Mouse (Mus musculus) Patski (cell line): Measurements from ENCODE around the gene Fry. TPM values are rescaled to one million over a fixed set of nuclear protein-coding genes. Genes with fewer than 3 reads are reported as not detected.
A peak's percentile ranks its signal among the peaks of the same experiment; 100 is the strongest.

Source experiments
- ATAC-seq: fragments of 100-300 bp; one replicate; pipeline ENCODE4 v1.8.0; 2021
- CTCF ChIA-PET: fragments of 350-600 bp; sonication (Branson Sonifier 250); formaldehyde crosslinking; loops from one replicate; lab custom pipeline; 2022; ENCODE audit warnings: inconsistent platforms; lab: Charles Lee
- POLR2A ChIA-PET: fragments of 350-600 bp; sonication (Branson Sonifier 250); formaldehyde crosslinking; loops from one replicate; lab custom pipeline; 2022; ENCODE audit warnings: antibody characterized with exemption, inconsistent platforms; lab: Charles Lee
- DNase-seq: peaks from one replicate; pipeline ENCODE4 v3.0.0-alpha.2; 2011; ENCODE audit warnings: low read depth, low spot score
- H3K27me3 ChIP-seq: fragments of 371-371 bp; one replicate; pipeline ENCODE4 v1.5.1; 2021
- CTCF ChIP-seq: fragments of 100-300 bp; IDR thresholded peaks from one replicate; pipeline ENCODE4 v1.5.1; 2021
- in situ Hi-C: fragments of 300-500 bp; cut with MboI; formaldehyde crosslinking; loops from 3 replicates; pipeline ENCODE4 v1.11.1; 2018; ENCODE audit warnings: low pct_unique_long_range_greater_than_20kb, mixed read lengths
- polyA plus RNA-seq: library from polyadenylated mRNA; unstranded; gene quantifications from one replicate; pipeline ENCODE4 v1.2.3, GENCODE M21; 2021

Gene Fry
- polyA plus RNA-seq, 1 experiment from 2014 or later, result 0.05 TPM

- no peaks in the 10 kb centered on the region for H3K27me3 ChIP-seq
- DNase-seq, result no peak
- CTCF ChIA-PET, result no interaction called here
- POLR2A ChIA-PET, result no interaction called here
- TF ChIP-seq CTCF, result no peak
- in situ Hi-C loops, result loop anchor here (25.0 kb wide), 1 partner anchor 509 kb away; the partner anchor contains the start of genes N4bp2l2 and Pds5b
- no peak for ATAC-seq
Observed at GRCm38 (mm10) chr5:150152880-150153281, 34.4 kb downstream of the Fry start.

GRCm38 (mm10) chr5:150155388-150155787 lies 36.9 kb downstream of the Fry start:
- no peak for TF ChIP-seq CTCF

GRCm38 (mm10) chr5:150156063-150156786 lies 37.8 kb downstream of the Fry start:
- DNase-seq (no peak), ATAC-seq (no peak)
- in situ Hi-C loops, result loop anchor here (25.0 kb wide), 1 partner anchor 506 kb away; the partner anchor contains the start of genes N4bp2l2 and Pds5b
- no peak for TF ChIP-seq CTCF
- CTCF ChIA-PET, result no interaction called here
- no peaks in the 10 kb centered on the region for H3K27me3 ChIP-seq
- POLR2A ChIA-PET, result no interaction called here

More at GRCm38 (mm10) chr5:150155388-150155787, 36.9 kb downstream of the Fry start:
- DNase-seq (no peak), ATAC-seq (no peak)
- H3K27me3 ChIP-seq, result no peaks in the 10 kb centered on the region
- ChIA-PET POLR2A (no interaction called here), CTCF (interaction anchor here (1.0 kb wide), 1 partner anchor 13 kb away, joined by 3 read pairs; no protein-coding TSS in a partner anchor)
- in situ Hi-C loops, result loop anchor here (25.0 kb wide), 1 partner anchor 507 kb away; the partner anchor contains the start of genes N4bp2l2 and Pds5b

- ChIA-PET POLR2A (no interaction called here), CTCF (no interaction called here)
- DNase-seq, result no peak
- no peak for ATAC-seq
- in situ Hi-C loops, result loop anchor here (25.0 kb wide), 1 partner anchor 505 kb away; the partner anchor contains the start of genes N4bp2l2 and Pds5b
- TF ChIP-seq CTCF, result no peak
- no peaks in the 10 kb centered on the region for H3K27me3 ChIP-seq
Observed at GRCm38 (mm10) chr5:150157682-150158081, 39.2 kb downstream of the Fry start.

GRCm38 (mm10) chr5:150159151-150159550 lies 40.7 kb downstream of the Fry start:
- ATAC-seq (no peak), DNase-seq (no peak)
- H3K27me3 ChIP-seq, result no peaks in the 10 kb centered on the region
- CTCF ChIA-PET, result interaction anchor here (0.8 kb wide), 1 partner anchor 9 kb away, joined by 3 read pairs; no protein-coding TSS in a partner anchor
- TF ChIP-seq CTCF, result no peak
- in situ Hi-C loops, result loop anchor here (25.0 kb wide), 1 partner anchor 503 kb away; the partner anchor contains the start of genes N4bp2l2 and Pds5b
- POLR2A ChIA-PET, result interaction anchor here (0.5 kb wide), 1 partner anchor 84 kb away, joined by 3 read pairs; no protein-coding TSS in a partner anchor

GRCm38 (mm10) chr5:150161193-150161592 lies 42.7 kb downstream of the Fry start:
- CTCF ChIA-PET, result no interaction called here
- in situ Hi-C loops, result loop anchor here (25.0 kb wide), 1 partner anchor 501 kb away; the partner anchor contains the start of genes N4bp2l2 and Pds5b
- H3K27me3 ChIP-seq, result no peaks in the 10 kb centered on the region
- ATAC-seq (no peak), DNase-seq (no peak)
- POLR2A ChIA-PET, result no interaction called here
- peak; percentile 28 for TF ChIP-seq CTCF

- ChIA-PET CTCF (no interaction called here), POLR2A (no interaction called here)
- TF ChIP-seq CTCF, result no peak
- ATAC-seq (no peak), DNase-seq (no peak)
- in situ Hi-C loops, result loop anchor here (25.0 kb wide), 1 partner anchor 500 kb away; the partner anchor contains the start of genes N4bp2l2 and Pds5b
- H3K27me3 ChIP-seq, result no peaks in the 10 kb centered on the region
Observed at GRCm38 (mm10) chr5:150161898-150162297, 43.5 kb downstream of the Fry start.

GRCm38 (mm10) chr5:150164671-150165070 lies 46.2 kb downstream of the Fry start:
- TF ChIP-seq CTCF, result no peak
- DNase-seq, result no peak
- ChIA-PET POLR2A (no interaction called here), CTCF (no interaction called here)
- no peak for ATAC-seq
- no peaks in the 10 kb centered on the region for H3K27me3 ChIP-seq
- in situ Hi-C loops, result loop anchor here (25.0 kb wide), 1 partner anchor 498 kb away; the partner anchor contains the start of genes N4bp2l2 and Pds5b

GRCm38 (mm10) chr5:150166811-150167210 lies 48.4 kb downstream of the Fry start:
- DNase-seq (no peak), ATAC-seq (no peak)
- no peak for TF ChIP-seq CTCF
- in situ Hi-C loops, result loop anchor here (25.0 kb wide), 1 partner anchor 495 kb away; the partner anchor contains the start of genes N4bp2l2 and Pds5b
- ChIA-PET POLR2A (no interaction called here), CTCF (interaction anchor here (1.6 kb wide), 1 partner anchor 9 kb away, joined by 5 read pairs; no protein-coding TSS in a partner anchor)
- no peaks in the 10 kb centered on the region for H3K27me3 ChIP-seq

GRCm38 (mm10) chr5:150167287-150167686 lies 48.8 kb downstream of the Fry start:
- in situ Hi-C loops, result loop anchor here (25.0 kb wide), 1 partner anchor 495 kb away; the partner anchor contains the start of genes N4bp2l2 and Pds5b

More at GRCm38 (mm10) chr5:150167287-150167686, 48.8 kb downstream of the Fry start:
- H3K27me3 ChIP-seq, result no peaks in the 10 kb centered on the region
- ChIA-PET CTCF (interaction anchor here (1.6 kb wide), 1 partner anchor 9 kb away, joined by 5 read pairs; no protein-coding TSS in a partner anchor), POLR2A (interaction anchor here (0.6 kb wide), 1 partner anchor 28 kb away, joined by 3 read pairs; no protein-coding TSS in a partner anchor)
- DNase-seq, result no peak
- TF ChIP-seq CTCF, result no peak
- ATAC-seq, result no peak
